8 mouse cellular contexts compared by ENCODE assay signal in genomic region chr10:81177958-81178712, GRCm38 (mm10). TPM values are rescaled to one million over a fixed set of nuclear protein-coding genes. Genes with fewer than 3 reads are reported as not detected.
A peak's percentile ranks its signal among the peaks of the same experiment; 100 is the strongest.
DNase-seq lines count a peak whose midpoint lies in the region; ATAC-seq and TF ChIP-seq lines count a peak whose summit lies in the region.

No protein-coding gene starts in this region.

- ATAC-seq in kidney, embryonic 16.5 days (ENCODE audit: low FRiP score, low TSS enrichment): no peak
- no peak for ATAC-seq in midbrain, embryonic 13.5 days

- 54% methylated on average over 14 of the region's 14 CpGs for WGBS in kidney, embryonic 16.5 days
- WGBS in hindbrain, embryonic 10.5 days: 78% methylated on average over 14 of the region's 14 CpGs
- 68% methylated on average over 14 of the region's 14 CpGs for WGBS in midbrain, embryonic 13.5 days

- DNase-seq in kidney, postnatal 10 days: no peak
- DNase-seq in hindbrain, embryonic 10.5 days (ENCODE audit: low spot score): no peak
- DNase-seq in urinary bladder, postnatal 36 days (ENCODE audit: low spot score in 2 of 2): no peak
- DNase-seq in thymus, adult 18-20 months: no peak
- no peak for DNase-seq in layer of hippocampus, postnatal 25 days (ENCODE audit: extremely low spot score in 1 of 2, low spot score in 1 of 2)

- no peak for TF ChIP-seq CTCF in cortical plate, adult 2 months (IDR thresholded peaks at IDR 0.05; ENCODE audit: extremely low read depth, insufficient read depth, low read length)

- peaks cover 42% of the 10 kb centered on the region for H3K4me1 ChIP-seq in kidney, embryonic 16.5 days (ENCODE audit: insufficient read depth, low read length)
- peaks cover 5% of the 10 kb centered on the region; the same call in 1 of the 2 replicates for H3K4me1 ChIP-seq in cortical plate, adult 2 months (ENCODE audit: control insufficient read depth, insufficient read depth, low read length)
- H3K4me1 ChIP-seq in hindbrain, embryonic 10.5 days (replicated peaks): peaks cover 67% of the 10 kb centered on the region
- peaks cover 65% of the 10 kb centered on the region for H3K4me1 ChIP-seq in midbrain, embryonic 13.5 days (replicated peaks)

- H3K27me3 ChIP-seq in kidney, embryonic 16.5 days (ENCODE audit: insufficient read depth, low read length): no peaks in the 10 kb centered on the region
- no peaks in the 10 kb centered on the region for H3K27me3 ChIP-seq in hindbrain, embryonic 10.5 days (ENCODE audit: insufficient read depth, poor library complexity, severe bottlenecking)
- H3K27me3 ChIP-seq in midbrain, embryonic 13.5 days: no peaks in the 10 kb centered on the region

- peaks cover 53% of the 10 kb centered on the region for H3K36me3 ChIP-seq in kidney, embryonic 16.5 days (ENCODE audit: insufficient read depth, low read length)
- H3K36me3 ChIP-seq in hindbrain, embryonic 10.5 days: peaks cover 56% of the 10 kb centered on the region
- H3K36me3 ChIP-seq in midbrain, embryonic 13.5 days: peaks cover 51% of the 10 kb centered on the region

- H3K4me3 ChIP-seq in kidney, embryonic 16.5 days (ENCODE audit: low read length): peak overlapping the region; percentile 100
- H3K4me3 ChIP-seq in cortical plate, adult 2 months (ENCODE audit: insufficient read depth, low read length): peak overlapping the region; percentile 70
- H3K4me3 ChIP-seq in hindbrain, embryonic 10.5 days: peak overlapping the region; percentile 100
- H3K4me3 ChIP-seq in midbrain, embryonic 13.5 days (replicated peaks): peak overlapping the region; percentile 100

- peak overlapping the region; percentile 99 for H3K9ac ChIP-seq in kidney, embryonic 16.5 days (replicated peaks; ENCODE audit: low read length)
- H3K9ac ChIP-seq in midbrain, embryonic 13.5 days (replicated peaks): peak overlapping the region; percentile 99

- peak overlapping the region; percentile 97 for H3K4me2 ChIP-seq in kidney, embryonic 16.5 days (replicated peaks; ENCODE audit: low read depth, low read length)
- H3K4me2 ChIP-seq in midbrain, embryonic 13.5 days (replicated peaks): peak overlapping the region; percentile 95

- H3K27ac ChIP-seq in kidney, embryonic 16.5 days (ENCODE audit: low read length): peak overlapping the region; percentile 91; the same call in 1 of the 2 replicates
- H3K27ac ChIP-seq in cortical plate, adult 2 months (ENCODE audit: insufficient read depth, low read length): no peak overlapping the region
- peak overlapping the region; percentile 98 for H3K27ac ChIP-seq in hindbrain, embryonic 10.5 days
- no peak overlapping the region for H3K27ac ChIP-seq in midbrain, embryonic 13.5 days

- H3K9me3 ChIP-seq in kidney, embryonic 16.5 days (ENCODE audit: low read length): no peaks in the 10 kb centered on the region
- no peaks in the 10 kb centered on the region for H3K9me3 ChIP-seq in hindbrain, embryonic 10.5 days
- H3K9me3 ChIP-seq in midbrain, embryonic 13.5 days: no peaks in the 10 kb centered on the region

- no peak for TF ChIP-seq POLR2A in cortical plate, adult 2 months (IDR thresholded peaks at IDR 0.05; ENCODE audit: extremely low read depth, insufficient read depth, low read length)

RNA-seq across cellular contexts. Expression of gene Eef2, which starts 1.7 kb away (rescaled TPM):
- polyA plus RNA-seq in kidney, embryonic 16.5 days (2015; fragmentation: Nextera tagmentation; extraction: Ambion mirVana): 663 and 672 TPM in 2 replicates
- polyA plus RNA-seq in cortical plate, adult 2 months (2012; rRNA removed): 1,040 and 1,088 TPM in 2 replicates
- 495 and 570 TPM in 2 replicates for polyA plus RNA-seq in hindbrain, embryonic 10.5 days (2016; fragmentation: Nextera tagmentation; extraction: Ambion mirVana)
- polyA plus RNA-seq in midbrain, embryonic 13.5 days (2015; fragmentation: Nextera tagmentation; extraction: Ambion mirVana): 565 and 579 TPM in 2 replicates
- 100 to 1,000 TPM; 896 to 944 TPM for total RNA-seq in layer of hippocampus, postnatal 25 days (2021)

RNA-seq across cellular contexts. Expression of gene Dapk3, which starts 4.7 kb away (rescaled TPM):
- polyA plus RNA-seq in kidney, embryonic 16.5 days (2015; fragmentation: Nextera tagmentation; extraction: Ambion mirVana): 38.4 and 39.3 TPM in 2 replicates
- polyA plus RNA-seq in cortical plate, adult 2 months (2012; rRNA removed): 71.2 and 77.1 TPM in 2 replicates
- polyA plus RNA-seq in hindbrain, embryonic 10.5 days (2016; fragmentation: Nextera tagmentation; extraction: Ambion mirVana): 58.3 and 75.6 TPM in 2 replicates
- polyA plus RNA-seq in midbrain, embryonic 13.5 days (2015; fragmentation: Nextera tagmentation; extraction: Ambion mirVana): 48.4 and 67.3 TPM in 2 replicates
- total RNA-seq in layer of hippocampus, postnatal 25 days (2021): 10 to 100 TPM; 71.7 to 71.8 TPM

RNA-seq across cellular contexts. Expression of gene 4930442H23Rik, which starts 5.5 kb away (rescaled TPM):
- not detected in 2 replicates for polyA plus RNA-seq in kidney, embryonic 16.5 days (2015; fragmentation: Nextera tagmentation; extraction: Ambion mirVana)
- not detected in 2 replicates for polyA plus RNA-seq in cortical plate, adult 2 months (2012; rRNA removed)
- polyA plus RNA-seq in hindbrain, embryonic 10.5 days (2016; fragmentation: Nextera tagmentation; extraction: Ambion mirVana): not detected in 2 replicates
- polyA plus RNA-seq in midbrain, embryonic 13.5 days (2015; fragmentation: Nextera tagmentation; extraction: Ambion mirVana): 0.12 and 0.15 TPM in 2 replicates
- not detected for total RNA-seq in layer of hippocampus, postnatal 25 days (2021)

RNA-seq across cellular contexts. Expression of gene Pias4, which starts 10.4 kb away (rescaled TPM):
- polyA plus RNA-seq in kidney, embryonic 16.5 days (2015; fragmentation: Nextera tagmentation; extraction: Ambion mirVana): 51.0 and 56.2 TPM in 2 replicates
- 21.3 and 22.5 TPM in 2 replicates for polyA plus RNA-seq in cortical plate, adult 2 months (2012; rRNA removed)
- 64.1 and 72.2 TPM in 2 replicates for polyA plus RNA-seq in hindbrain, embryonic 10.5 days (2016; fragmentation: Nextera tagmentation; extraction: Ambion mirVana)
- 60.0 and 60.9 TPM in 2 replicates for polyA plus RNA-seq in midbrain, embryonic 13.5 days (2015; fragmentation: Nextera tagmentation; extraction: Ambion mirVana)
- 10 to 100 TPM; 28.2 to 28.9 TPM for total RNA-seq in layer of hippocampus, postnatal 25 days (2021)

RNA-seq across cellular contexts. Expression of gene Nmrk2, which starts 23.7 kb away (rescaled TPM):
- polyA plus RNA-seq in kidney, embryonic 16.5 days (2015; fragmentation: Nextera tagmentation; extraction: Ambion mirVana): not detected in 2 replicates
- polyA plus RNA-seq in cortical plate, adult 2 months (2012; rRNA removed): 0.13 and 0.19 TPM in 2 replicates
- not detected in 2 replicates for polyA plus RNA-seq in hindbrain, embryonic 10.5 days (2016; fragmentation: Nextera tagmentation; extraction: Ambion mirVana)
- 0.16 TPM in 1 of 2 replicates, not detected in the other for polyA plus RNA-seq in midbrain, embryonic 13.5 days (2015; fragmentation: Nextera tagmentation; extraction: Ambion mirVana)
- total RNA-seq in layer of hippocampus, postnatal 25 days (2021): under 1 TPM; 0.19 to 0.20 TPM

Comparison
In these comparisons a context has a peak if more than half of its experiments do, and no peak if none do; other contexts are left out.
1. H3K27ac ChIP-seq: peak in kidney, embryonic 16.5 days (single experiment) and hindbrain, embryonic 10.5 days (single experiment); none in cortical plate, adult 2 months (single experiment) and midbrain, embryonic 13.5 days (single experiment).
2. Peak in every context shown above with its lines, with median percentiles within 50 percentile points of each other: H3K4me3 ChIP-seq.